In genomic region chr13:71036000-71036399, GRCm38 (mm10) we compare ENCODE assay signal across 14 mouse cellular contexts.
"Had no signal": no experiment of that assay in that cellular context is flagged by ENCODE, and none has a peak within 500 bp of the region (broad histone marks: within the 10 kb centered on the region; RNA-seq: fewer than 3 reads in every experiment).

No protein-coding gene starts in this region.

- H3K4me3 ChIP-seq: kidney, embryonic 15.5 days; left cerebral cortex, adult 2 months; liver, embryonic 13.5 days; neural tube, embryonic 13.5 days had no signal

- H3K9ac ChIP-seq: kidney, embryonic 15.5 days; liver, embryonic 13.5 days; neural tube, embryonic 13.5 days had no signal

- H3K9me3 ChIP-seq: kidney, embryonic 15.5 days; liver, embryonic 13.5 days; neural tube, embryonic 13.5 days had no signal

- H3K4me1 ChIP-seq: kidney, embryonic 15.5 days; liver, embryonic 13.5 days had no signal

- H3K27me3 ChIP-seq: kidney, embryonic 15.5 days; liver, embryonic 13.5 days; neural tube, embryonic 13.5 days had no signal

- H3K4me2 ChIP-seq: kidney, embryonic 15.5 days; liver, embryonic 13.5 days; neural tube, embryonic 13.5 days had no signal

- H3K36me3 ChIP-seq: kidney, embryonic 15.5 days; liver, embryonic 13.5 days; neural tube, embryonic 13.5 days had no signal

- H3K27ac ChIP-seq: kidney, embryonic 15.5 days; left cerebral cortex, adult 2 months; liver, embryonic 13.5 days; neural tube, embryonic 13.5 days had no signal

- DNase-seq: kidney, adult 11 months; kidney, adult 8-10 months; kidney, postnatal 10 days; kidney, postnatal 36 days; layer of hippocampus, postnatal 36 days; liver, embryonic 13.5 days; lung, adult 2 months; lung, postnatal 14 days; lung, postnatal 4 days; thymus, adult 18-20 months; thymus, postnatal 36 days had no signal
